Mouse (Mus musculus): ENCODE measurements around the gene Nr2f1. TPM values are rescaled to one million over a fixed set of nuclear protein-coding genes. Genes with fewer than 3 reads are reported as not detected.

The Nr2f1 gene
- polyA plus RNA-seq, 1 experiment from 2014 or later: 5.7 TPM

GRCm38 (mm10) chr13:78198391-78198870, 1.1 kb downstream of the Nr2f1 start:
- Histone ChIP-seq H3K9ac (replicated peaks) (peak overlapping the region; percentile 87), H3K4me1 (replicated peaks) (peaks cover 31% of the 10 kb centered on the region), H3K27me3 (peaks cover 71% of the 10 kb centered on the region), H3K4me3 (replicated peaks) (peak overlapping the region; percentile 71), H3K9me3 (no peaks in the 10 kb centered on the region), H3K27ac (peak overlapping the region; percentile 90), H3K36me3 (no peaks in the 10 kb centered on the region), H3K4me2 (peak overlapping the region; percentile 89)
- WGBS: 0% methylated on average over 24 of the region's 63 CpGs
- ATAC-seq (ENCODE audit: insufficient number of reproducible peaks, insufficient read depth, low FRiP score, low TSS enrichment, low read depth): no peak

GRCm38 (mm10) chr13:78197819-78198390, 1.7 kb downstream of the Nr2f1 start:
- H3K4me1 ChIP-seq (replicated peaks): peaks cover 31% of the 10 kb centered on the region

GRCm38 (mm10) chr13:78197286-78197818, 2.2 kb downstream of the Nr2f1 start:
- Histone ChIP-seq H3K9me3 (no peaks in the 10 kb centered on the region), H3K36me3 (no peaks in the 10 kb centered on the region), H3K27me3 (peaks cover 71% of the 10 kb centered on the region), H3K4me3 (replicated peaks) (peak overlapping the region; percentile 71), H3K4me1 (replicated peaks) (peaks cover 28% of the 10 kb centered on the region), H3K4me2 (peak overlapping the region; percentile 89), H3K9ac (replicated peaks) (peak overlapping the region; percentile 87), H3K27ac (peak overlapping the region; percentile 90)
- no peak for ATAC-seq (ENCODE audit: insufficient number of reproducible peaks, insufficient read depth, low FRiP score, low TSS enrichment, low read depth)
- WGBS: under 1% methylated on average over 9 of the region's 9 CpGs

More at GRCm38 (mm10) chr13:78197819-78198390, 1.7 kb downstream of the Nr2f1 start:
- ATAC-seq (ENCODE audit: insufficient number of reproducible peaks, insufficient read depth, low FRiP score, low TSS enrichment, low read depth): no peak
- Histone ChIP-seq H3K27ac (peak overlapping the region; percentile 90), H3K36me3 (no peaks in the 10 kb centered on the region), H3K4me2 (peak overlapping the region; percentile 89), H3K9me3 (no peaks in the 10 kb centered on the region), H3K9ac (replicated peaks) (peak overlapping the region; percentile 87), H3K4me3 (replicated peaks) (peak overlapping the region; percentile 71), H3K27me3 (peaks cover 71% of the 10 kb centered on the region)
- under 1% methylated on average over 28 of the region's 33 CpGs for WGBS

GRCm38 (mm10) chr13:78196236-78196796, 3.2 kb downstream of the Nr2f1 start:
- Histone ChIP-seq H3K4me3 (replicated peaks) (peak overlapping the region; percentile 42; the same call in 1 of the 2 replicates), H3K27me3 (peaks cover 72% of the 10 kb centered on the region), H3K36me3 (no peaks in the 10 kb centered on the region), H3K9me3 (no peaks in the 10 kb centered on the region), H3K9ac (replicated peaks) (no peak overlapping the region), H3K4me2 (0 out of 2 replicates have a peak overlapping the region, but pooled peaks have one; percentile 6), H3K27ac (no peak overlapping the region), H3K4me1 (replicated peaks) (peaks cover 25% of the 10 kb centered on the region)
- ATAC-seq (ENCODE audit: insufficient number of reproducible peaks, insufficient read depth, low FRiP score, low TSS enrichment, low read depth): no peak
- 15% methylated on average over 7 of the region's 7 CpGs for WGBS

GRCm38 (mm10) chr13:78195601-78196115, 3.9 kb downstream of the Nr2f1 start:
- H3K4me1 ChIP-seq (replicated peaks): peaks cover 25% of the 10 kb centered on the region
- H3K9me3 ChIP-seq: no peaks in the 10 kb centered on the region
- peaks cover 78% of the 10 kb centered on the region for H3K27me3 ChIP-seq
- peak overlapping the region; percentile 57; the same call in 1 of the 2 replicates for H3K9ac ChIP-seq (replicated peaks)
- H3K4me2 ChIP-seq: peak overlapping the region; percentile 67
- H3K27ac ChIP-seq: no peak overlapping the region
- H3K36me3 ChIP-seq: no peaks in the 10 kb centered on the region
- 3% methylated on average over 13 of the region's 13 CpGs for WGBS
- ATAC-seq (ENCODE audit: insufficient number of reproducible peaks, insufficient read depth, low FRiP score, low TSS enrichment, low read depth): no peak
- H3K4me3 ChIP-seq (replicated peaks): peak overlapping the region; percentile 42

GRCm38 (mm10) chr13:78194850-78195600, 4.5 kb downstream of the Nr2f1 start:
- no peaks in the 10 kb centered on the region for H3K36me3 ChIP-seq
- H3K9ac ChIP-seq (replicated peaks): peak overlapping the region; percentile 57
- no peak overlapping the region for H3K27ac ChIP-seq
- peak overlapping the region; percentile 42 for H3K4me3 ChIP-seq (replicated peaks)
- H3K9me3 ChIP-seq: no peaks in the 10 kb centered on the region
- peaks cover 25% of the 10 kb centered on the region for H3K4me1 ChIP-seq (replicated peaks)
- peak overlapping the region; percentile 67 for H3K4me2 ChIP-seq
- H3K27me3 ChIP-seq: peaks cover 78% of the 10 kb centered on the region
- ATAC-seq (ENCODE audit: insufficient number of reproducible peaks, insufficient read depth, low FRiP score, low TSS enrichment, low read depth): no peak
- under 1% methylated on average over 64 of the region's 64 CpGs for WGBS

DNA sequence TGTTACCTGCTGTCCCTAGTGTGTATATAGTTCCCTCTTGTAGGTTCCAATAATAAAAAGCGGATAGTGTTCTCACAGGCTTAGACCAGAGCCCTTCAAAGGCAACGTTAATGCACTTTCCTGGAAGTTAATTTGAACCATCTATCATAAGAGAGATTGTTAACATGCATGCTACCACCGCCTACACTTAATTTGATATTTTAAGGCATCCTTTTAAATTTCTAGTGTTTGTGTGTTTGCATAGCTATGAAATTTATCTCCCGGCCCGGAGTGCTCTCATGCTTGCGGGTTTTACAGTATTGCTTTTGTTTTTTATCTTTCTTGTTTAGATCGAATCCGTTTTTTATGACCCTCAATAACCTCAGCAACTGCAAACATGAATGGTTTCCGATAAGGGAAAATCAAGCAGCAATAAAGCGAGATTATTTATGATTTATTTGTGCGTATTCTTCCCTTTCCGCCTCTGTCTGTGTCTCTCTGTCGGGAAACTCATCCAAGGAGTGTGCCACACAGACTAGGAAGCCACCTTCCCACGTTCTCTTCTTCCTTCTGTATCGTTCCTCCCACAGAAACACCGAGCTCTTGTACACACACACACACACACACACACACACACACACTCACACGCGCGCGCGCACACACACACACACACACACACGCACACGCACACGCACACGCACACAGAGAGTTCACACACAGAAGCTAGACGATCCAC, 5.3 kb downstream of the Nr2f1 start:
- peaks cover 82% of the 10 kb centered on the region for H3K27me3 ChIP-seq
- no peaks in the 10 kb centered on the region for H3K9me3 ChIP-seq
- H3K36me3 ChIP-seq: no peaks in the 10 kb centered on the region
- no peak for ATAC-seq (ENCODE audit: insufficient number of reproducible peaks, insufficient read depth, low FRiP score, low TSS enrichment, low read depth)
- peak overlapping the region; percentile 67 for H3K4me2 ChIP-seq
- 4% methylated on average over 26 of the region's 26 CpGs for WGBS
- H3K27ac ChIP-seq: no peak overlapping the region
- peaks cover 25% of the 10 kb centered on the region for H3K4me1 ChIP-seq (replicated peaks)
- peak overlapping the region; percentile 57 for H3K9ac ChIP-seq (replicated peaks)
- H3K4me3 ChIP-seq (replicated peaks): peak overlapping the region; percentile 42

DNA sequence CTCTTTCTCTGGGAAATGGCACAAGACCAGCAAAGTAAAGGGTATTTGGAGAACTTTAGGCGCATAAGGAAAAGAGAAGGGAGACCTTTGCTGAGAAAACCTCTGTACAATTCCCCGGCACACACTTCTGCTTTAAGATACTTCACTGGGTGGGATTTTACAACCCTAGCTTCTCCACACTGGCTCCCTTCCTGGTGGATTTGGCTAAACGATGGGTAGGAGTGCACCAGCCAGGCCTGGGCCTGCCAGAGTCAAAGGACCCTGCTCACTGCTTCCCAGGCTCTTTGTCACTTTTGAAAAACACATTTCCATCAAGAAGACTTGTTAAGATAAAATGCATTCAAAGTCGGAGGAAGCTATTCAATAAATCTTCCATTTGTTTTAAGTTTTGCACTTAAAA, 6.3 kb downstream of the Nr2f1 start:
- H3K27ac ChIP-seq: no peak overlapping the region
- no peaks in the 10 kb centered on the region for H3K36me3 ChIP-seq
- no peak overlapping the region for H3K9ac ChIP-seq (replicated peaks)
- H3K9me3 ChIP-seq: no peaks in the 10 kb centered on the region
- peaks cover 23% of the 10 kb centered on the region for H3K4me1 ChIP-seq (replicated peaks)
- H3K4me2 ChIP-seq: no peak overlapping the region
- no peak for ATAC-seq (ENCODE audit: insufficient number of reproducible peaks, insufficient read depth, low FRiP score, low TSS enrichment, low read depth)
- H3K27me3 ChIP-seq: peaks cover 83% of the 10 kb centered on the region
- WGBS: 29% methylated on average over 4 of the region's 4 CpGs
- no peak overlapping the region for H3K4me3 ChIP-seq (replicated peaks)

- Histone ChIP-seq H3K9ac (replicated peaks) (no peak overlapping the region), H3K27ac (no peak overlapping the region), H3K36me3 (no peaks in the 10 kb centered on the region), H3K4me3 (replicated peaks) (no peak overlapping the region), H3K27me3 (peaks cover 90% of the 10 kb centered on the region), H3K9me3 (no peaks in the 10 kb centered on the region), H3K4me2 (no peak overlapping the region), H3K4me1 (replicated peaks) (peaks cover 1% of the 10 kb centered on the region; the same call in 1 of the 2 replicates)
- 30% methylated on average over 10 of the region's 10 CpGs for WGBS
- ATAC-seq (ENCODE audit: insufficient number of reproducible peaks, insufficient read depth, low FRiP score, low TSS enrichment, low read depth): no peak
Observed at GRCm38 (mm10) chr13:78189586-78189985, 10.0 kb downstream of the Nr2f1 start.

DNA sequence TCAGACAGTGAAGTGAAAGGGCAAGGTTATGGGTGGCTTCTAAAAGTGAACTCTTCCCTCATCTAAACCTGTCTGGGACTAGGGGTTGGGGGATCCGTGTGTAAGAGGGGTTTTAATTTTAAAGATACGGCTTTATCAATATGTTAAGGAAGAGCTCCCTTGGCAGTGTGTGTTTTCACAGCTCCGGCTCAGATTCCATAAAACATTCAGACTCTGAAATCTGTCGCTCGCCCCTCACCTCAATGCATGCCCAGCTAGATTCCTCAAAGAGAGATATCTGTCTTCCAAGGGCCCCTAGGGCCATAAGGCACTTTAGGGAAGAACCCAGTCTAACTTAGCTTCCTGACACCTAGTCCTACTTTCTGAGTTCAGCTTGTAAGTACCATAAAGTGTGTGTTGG, 11.7 kb downstream of the Nr2f1 start:
- 45% methylated on average over 5 of the region's 5 CpGs for WGBS
- Histone ChIP-seq H3K4me1 (replicated peaks) (no peaks in the 10 kb centered on the region), H3K9me3 (no peaks in the 10 kb centered on the region), H3K4me2 (no peak overlapping the region), H3K27ac (no peak overlapping the region), H3K9ac (replicated peaks) (no peak overlapping the region), H3K27me3 (peaks cover 92% of the 10 kb centered on the region), H3K36me3 (no peaks in the 10 kb centered on the region), H3K4me3 (replicated peaks) (no peak overlapping the region)
- ATAC-seq (ENCODE audit: insufficient number of reproducible peaks, insufficient read depth, low FRiP score, low TSS enrichment, low read depth): no peak
